Mouse (Mus musculus): ENCODE measurements around the gene Agap1.

DNA sequence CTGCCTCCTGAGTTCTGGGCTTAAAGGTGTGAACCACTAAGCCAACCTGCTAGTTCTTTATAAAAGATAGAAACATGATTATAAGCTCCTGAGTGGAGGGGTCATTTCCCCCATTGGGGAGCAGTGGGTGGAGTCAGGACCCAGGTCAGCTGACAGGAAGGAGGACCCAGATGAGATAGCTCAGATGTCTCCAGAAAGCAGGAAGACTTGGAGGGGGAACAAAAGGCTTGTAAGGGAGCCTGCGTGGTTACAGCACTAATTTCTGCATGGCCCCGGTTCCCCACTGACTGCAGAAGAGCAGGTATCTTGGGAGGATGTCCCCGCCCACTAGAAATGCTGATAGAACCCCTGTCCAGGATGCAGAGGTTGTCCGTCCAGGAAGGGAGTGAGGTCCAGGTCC is 70.4 kb downstream of the Agap1 start:
- TF ChIP-seq POLR2A (IDR thresholded peaks at IDR 0.05; ENCODE audit: insufficient read depth, low read depth, low read length) (no peak), CTCF (IDR thresholded peaks at IDR 0.05; ENCODE audit: insufficient read depth, low read depth, low read length) (no peak)
